Mouse (Mus musculus) embryonic facial prominence, embryonic 12.5 days (tissue): ENCODE measurements around the gene Adam22. TPM values are rescaled to one million over a fixed set of nuclear protein-coding genes. Genes with fewer than 3 reads are reported as not detected.

Source experiments
- ATAC-seq: fragments of 200-750 bp; cut with Nextera tagmentation; 2 replicates; pipeline ENCODE4 v1.8.0; 2017; ENCODE audit not compliant: insufficient number of reproducible peaks, insufficient read depth, low FRiP score, low TSS enrichment
- H3K27ac ChIP-seq: fragments of 300-500 bp; sonication (generic); 2 replicates; pipeline ENCODE4 v1.5.1; 2016; ENCODE audit warnings: mild to moderate bottlenecking
- H3K27me3 ChIP-seq: fragments of 300-500 bp; sonication (generic); 2 replicates; pipeline ENCODE4 v1.6.1; 2016; ENCODE audit warnings: mild to moderate bottlenecking, moderate library complexity
- H3K36me3 ChIP-seq: fragments of 300-500 bp; sonication (generic); 2 replicates; pipeline ENCODE4 v1.6.1; 2016; ENCODE audit warnings: mild to moderate bottlenecking
- H3K4me1 ChIP-seq: fragments of 300-500 bp; sonication (generic); 2 replicates; pipeline ENCODE4 v1.6.1; 2016
- H3K4me2 ChIP-seq: fragments of 300-500 bp; sonication (generic); replicated peaks from 2 replicates; pipeline ENCODE4 v1.6.1; 2016; ENCODE audit warnings: mild to moderate bottlenecking, moderate library complexity
- H3K4me3 ChIP-seq: fragments of 300-500 bp; sonication (generic); 2 replicates; pipeline ENCODE4 v1.5.1; 2016; ENCODE audit warnings: mild to moderate bottlenecking
- H3K9ac ChIP-seq: fragments of 300-500 bp; sonication (generic); 2 replicates; pipeline ENCODE4 v1.6.1; 2016; ENCODE audit warnings: mild to moderate bottlenecking, moderate library complexity
- H3K9me3 ChIP-seq: fragments of 300-500 bp; sonication (generic); 2 replicates; pipeline ENCODE4 v1.6.1; 2016; ENCODE audit warnings: mild to moderate bottlenecking, moderate library complexity
- WGBS: fragments of 180-500 bp; shearing (Covaris S2); methylation state at CpG from one replicate; pipeline ENCODE4 v1.1.7; 2016; 5-methylcytosine and 5-hydroxymethylcytosine counted together
- polyA plus RNA-seq: library from polyadenylated mRNA; unstranded; fragments of >200 nt; fragmentation: Nextera tagmentation; extraction: Ambion mirVana; gene quantifications from 2 replicates; pipeline ENCODE4 v1.2.1, GENCODE M21; 2016

Gene Adam22
- polyA plus RNA-seq, 1 experiment from 2014 or later: 17.6 TPM

DNA sequence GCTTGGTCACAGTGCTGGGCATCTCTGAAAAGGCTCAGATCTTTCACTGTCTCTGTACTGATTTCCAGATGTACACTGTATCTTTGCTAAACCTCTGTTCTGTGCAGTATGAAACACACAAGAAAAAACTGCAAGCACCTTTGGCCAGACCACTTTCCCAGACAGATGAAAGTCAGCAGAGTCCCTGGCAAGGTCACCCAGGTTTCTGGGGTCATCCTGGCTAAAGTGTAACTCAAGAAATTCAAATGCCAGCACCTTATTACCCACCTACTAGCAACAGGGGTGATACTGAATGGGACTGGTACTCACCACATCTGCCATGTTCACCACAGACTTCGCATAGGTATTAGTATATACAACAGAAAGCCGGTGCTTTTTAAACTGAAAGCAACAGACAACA is 221.8 kb downstream of the Adam22 start:
- no peak overlapping the region for H3K9ac ChIP-seq

DNA sequence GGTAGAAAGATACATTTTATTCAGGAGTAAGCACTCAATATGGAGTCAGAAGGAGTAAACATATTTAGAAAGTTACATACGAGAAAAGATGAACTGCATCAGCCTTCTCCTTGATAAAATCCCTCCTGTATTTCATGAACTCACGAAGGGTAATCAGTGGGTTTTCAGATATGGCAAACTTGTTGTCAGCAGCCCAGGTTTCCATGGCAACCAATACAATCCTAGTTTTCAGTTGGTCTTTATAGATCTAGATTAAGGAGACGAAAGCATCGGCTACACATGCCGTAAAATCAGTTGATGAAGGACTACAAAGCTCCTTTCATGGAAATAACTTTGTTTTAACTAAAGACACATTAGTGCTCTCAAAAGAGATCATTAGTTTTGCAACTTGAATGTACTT is 222.5 kb downstream of the Adam22 start:
- no peak overlapping the region for H3K9ac ChIP-seq
- H3K4me2 ChIP-seq: no peak overlapping the region
- H3K36me3 ChIP-seq: no peaks in the 10 kb centered on the region
- WGBS: 71% methylated on average over 5 of the region's 5 CpGs
- no peaks in the 10 kb centered on the region for H3K9me3 ChIP-seq
- H3K27me3 ChIP-seq: no peaks in the 10 kb centered on the region
- H3K27ac ChIP-seq: no peak overlapping the region
- no peak overlapping the region for H3K4me3 ChIP-seq
- no peak for ATAC-seq
- H3K4me1 ChIP-seq: no peaks in the 10 kb centered on the region

More for the DNA sequence above, 221.8 kb downstream of the Adam22 start:
- H3K36me3 ChIP-seq: no peaks in the 10 kb centered on the region
- no peak overlapping the region for H3K27ac ChIP-seq
- H3K9me3 ChIP-seq: no peaks in the 10 kb centered on the region
- no peaks in the 10 kb centered on the region for H3K27me3 ChIP-seq
- no peak overlapping the region for H3K4me3 ChIP-seq
- H3K4me1 ChIP-seq: no peaks in the 10 kb centered on the region
- 94% methylated on average over 2 of the region's 2 CpGs for WGBS
- H3K4me2 ChIP-seq: no peak overlapping the region
- no peak for ATAC-seq

DNA sequence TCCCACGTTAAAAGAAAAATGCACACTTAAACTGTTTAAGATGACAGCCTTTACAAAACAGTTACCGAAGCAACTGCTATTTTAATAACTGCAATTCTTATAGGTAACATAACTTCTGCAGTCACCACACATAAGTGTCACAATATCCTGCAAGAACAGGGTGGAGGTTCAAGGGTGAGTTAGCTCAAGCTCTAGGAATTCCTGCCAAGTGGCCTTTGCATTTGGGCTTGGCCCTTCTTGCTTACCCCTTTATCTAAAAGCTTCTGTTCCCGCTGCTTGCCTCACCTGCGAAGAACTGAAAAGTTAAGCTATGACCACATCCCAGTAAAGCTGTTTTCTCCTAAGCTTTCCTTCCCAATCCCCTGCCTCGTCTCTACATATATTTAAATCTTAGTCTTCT is 235.4 kb downstream of the Adam22 start:
- H3K27me3 ChIP-seq: no peaks in the 10 kb centered on the region
- no peak overlapping the region for H3K9ac ChIP-seq
- H3K36me3 ChIP-seq: no peaks in the 10 kb centered on the region
- no peaks in the 10 kb centered on the region for H3K4me1 ChIP-seq
- H3K27ac ChIP-seq: no peak overlapping the region
- no peak overlapping the region for H3K4me2 ChIP-seq
- no peak for ATAC-seq
- no peak overlapping the region for H3K4me3 ChIP-seq
- H3K9me3 ChIP-seq: no peaks in the 10 kb centered on the region
- 77% methylated on average over 5 of the region's 5 CpGs for WGBS

- 88% methylated on average over 8 of the region's 8 CpGs for WGBS
- Histone ChIP-seq H3K27ac (no peak overlapping the region), H3K9me3 (no peaks in the 10 kb centered on the region), H3K36me3 (no peaks in the 10 kb centered on the region), H3K4me2 (no peak overlapping the region), H3K27me3 (no peaks in the 10 kb centered on the region), H3K9ac (no peak overlapping the region), H3K4me3 (no peak overlapping the region), H3K4me1 (no peaks in the 10 kb centered on the region)
- ATAC-seq: no peak
Observed at GRCm38 (mm10) chr5:8131918-8132317, 236.0 kb downstream of the Adam22 start.

GRCm38 (mm10) chr5:8129750-8130149 is 238.2 kb downstream of the Adam22 start:
- Histone ChIP-seq H3K36me3 (no peaks in the 10 kb centered on the region), H3K9ac (no peak overlapping the region), H3K4me2 (no peak overlapping the region), H3K27me3 (no peaks in the 10 kb centered on the region), H3K4me3 (no peak overlapping the region), H3K4me1 (no peaks in the 10 kb centered on the region), H3K27ac (no peak overlapping the region), H3K9me3 (no peaks in the 10 kb centered on the region)
- 84% methylated on average over 2 of the region's 2 CpGs for WGBS
- no peak for ATAC-seq

GRCm38 (mm10) chr5:8120926-8121325 is 247.0 kb downstream of the Adam22 start:
- Histone ChIP-seq H3K4me1 (no peaks in the 10 kb centered on the region), H3K9ac (no peak overlapping the region), H3K27me3 (no peaks in the 10 kb centered on the region), H3K4me3 (no peak overlapping the region), H3K4me2 (no peak overlapping the region), H3K27ac (no peak overlapping the region), H3K9me3 (no peaks in the 10 kb centered on the region), H3K36me3 (peaks cover 5% of the 10 kb centered on the region; the same call in 1 of the 2 replicates)
- WGBS: 83% methylated on average over 3 of the region's 3 CpGs
- no peak for ATAC-seq

- 74% methylated on average over 2 of the region's 2 CpGs for WGBS
- no peak for ATAC-seq
- Histone ChIP-seq H3K4me1 (no peaks in the 10 kb centered on the region), H3K9me3 (no peaks in the 10 kb centered on the region), H3K27me3 (no peaks in the 10 kb centered on the region), H3K36me3 (peaks cover 5% of the 10 kb centered on the region; the same call in 1 of the 2 replicates), H3K4me3 (no peak overlapping the region), H3K27ac (no peak overlapping the region), H3K4me2 (no peak overlapping the region), H3K9ac (no peak overlapping the region)
Observed at GRCm38 (mm10) chr5:8120087-8120486, 247.9 kb downstream of the Adam22 start.

GRCm38 (mm10) chr5:8116561-8117168 is 251.3 kb downstream of the Adam22 start:
- Histone ChIP-seq H3K9me3 (no peaks in the 10 kb centered on the region), H3K4me3 (no peak overlapping the region), H3K36me3 (no peaks in the 10 kb centered on the region), H3K27me3 (no peaks in the 10 kb centered on the region), H3K4me2 (no peak overlapping the region), H3K27ac (no peak overlapping the region), H3K9ac (no peak overlapping the region), H3K4me1 (no peaks in the 10 kb centered on the region)
- no peak for ATAC-seq
- 82% methylated on average over 5 of the region's 5 CpGs for WGBS

DNA sequence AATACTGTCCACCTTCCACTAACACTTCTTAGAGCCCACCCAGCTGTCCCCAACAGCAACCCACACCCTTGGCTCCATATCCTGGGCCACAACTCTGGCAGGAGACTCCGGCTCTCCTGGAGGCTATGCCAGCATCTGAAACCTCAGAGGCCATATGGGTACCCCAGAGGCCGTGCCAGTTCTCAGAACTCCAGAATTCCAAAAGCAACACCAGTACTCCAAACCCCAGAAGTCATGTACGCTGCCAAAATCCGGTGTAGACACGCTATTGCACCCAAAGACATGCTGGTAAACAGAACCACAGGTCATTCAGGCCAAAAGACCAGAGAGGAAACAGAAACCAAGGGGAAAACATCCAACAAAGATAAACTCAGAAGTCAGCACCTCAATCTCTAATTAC is 255.7 kb downstream of the Adam22 start:
- H3K9me3 ChIP-seq: no peaks in the 10 kb centered on the region
- WGBS: 95% methylated on average over 5 of the region's 5 CpGs
- no peak overlapping the region for H3K4me2 ChIP-seq
- H3K36me3 ChIP-seq: no peaks in the 10 kb centered on the region
- H3K9ac ChIP-seq: no peak overlapping the region
- no peak for ATAC-seq
- no peaks in the 10 kb centered on the region for H3K27me3 ChIP-seq
- H3K27ac ChIP-seq: no peak overlapping the region
- H3K4me1 ChIP-seq: no peaks in the 10 kb centered on the region
- no peak overlapping the region for H3K4me3 ChIP-seq

GRCm38 (mm10) chr5:8111691-8112090 is 256.3 kb downstream of the Adam22 start:
- Histone ChIP-seq H3K4me2 (no peak overlapping the region), H3K9ac (no peak overlapping the region), H3K9me3 (no peaks in the 10 kb centered on the region), H3K4me3 (no peak overlapping the region), H3K27ac (no peak overlapping the region), H3K27me3 (no peaks in the 10 kb centered on the region), H3K4me1 (no peaks in the 10 kb centered on the region), H3K36me3 (no peaks in the 10 kb centered on the region)
- no peak for ATAC-seq
- 91% methylated on average over 3 of the region's 3 CpGs for WGBS

DNA sequence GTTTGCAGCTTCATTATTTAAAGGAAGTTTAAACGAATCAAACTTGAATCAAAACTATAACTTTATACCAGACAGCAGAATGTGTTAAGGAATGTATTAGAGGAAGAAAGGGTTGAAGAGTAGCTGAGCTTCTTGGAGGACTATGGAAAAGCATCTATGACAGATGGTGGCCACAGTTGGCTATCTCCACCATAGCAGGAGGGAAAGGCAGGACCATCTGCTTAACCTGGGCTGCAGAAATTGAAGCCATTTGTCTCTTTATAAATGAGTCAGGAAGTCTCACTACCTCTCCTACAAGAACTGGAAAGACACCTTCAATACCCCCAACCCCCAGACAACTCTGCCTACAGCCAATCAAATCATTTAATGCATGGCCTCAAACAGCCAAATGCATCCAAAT is 272.3 kb downstream of the Adam22 start:
- Histone ChIP-seq H3K9me3 (no peaks in the 10 kb centered on the region), H3K27ac (no peak overlapping the region), H3K27me3 (no peaks in the 10 kb centered on the region), H3K4me2 (no peak overlapping the region), H3K36me3 (no peaks in the 10 kb centered on the region), H3K4me3 (no peak overlapping the region), H3K9ac (no peak overlapping the region), H3K4me1 (no peaks in the 10 kb centered on the region)
- ATAC-seq: no peak
- 80% methylated on average over 1 of the region's 1 CpGs for WGBS

DNA sequence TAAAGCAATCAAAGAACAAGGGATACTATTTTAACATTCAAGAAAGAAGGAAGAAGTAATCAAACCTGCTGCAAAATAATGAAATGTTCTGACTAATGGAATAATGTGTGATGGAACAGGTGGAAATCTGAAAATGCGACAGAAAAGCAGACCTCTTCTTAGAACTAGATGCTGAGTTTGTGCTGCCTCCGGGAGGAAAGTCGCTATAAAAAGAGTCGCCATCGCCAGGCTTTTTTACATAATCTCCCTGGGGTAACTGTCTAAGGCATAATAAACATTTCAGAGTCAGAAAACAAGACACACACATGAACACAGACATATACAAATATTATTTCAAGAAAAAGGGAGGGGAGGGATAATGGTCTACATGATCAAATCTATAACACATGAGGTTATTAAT is 273.0 kb downstream of the Adam22 start:
- no peak for ATAC-seq
- 77% methylated on average over 5 of the region's 5 CpGs for WGBS
- H3K4me2 ChIP-seq: no peak overlapping the region
- H3K27me3 ChIP-seq: no peaks in the 10 kb centered on the region
- H3K9ac ChIP-seq: no peak overlapping the region
- H3K36me3 ChIP-seq: no peaks in the 10 kb centered on the region
- no peak overlapping the region for H3K27ac ChIP-seq
- no peaks in the 10 kb centered on the region for H3K9me3 ChIP-seq
- no peaks in the 10 kb centered on the region for H3K4me1 ChIP-seq
- H3K4me3 ChIP-seq: no peak overlapping the region

DNA sequence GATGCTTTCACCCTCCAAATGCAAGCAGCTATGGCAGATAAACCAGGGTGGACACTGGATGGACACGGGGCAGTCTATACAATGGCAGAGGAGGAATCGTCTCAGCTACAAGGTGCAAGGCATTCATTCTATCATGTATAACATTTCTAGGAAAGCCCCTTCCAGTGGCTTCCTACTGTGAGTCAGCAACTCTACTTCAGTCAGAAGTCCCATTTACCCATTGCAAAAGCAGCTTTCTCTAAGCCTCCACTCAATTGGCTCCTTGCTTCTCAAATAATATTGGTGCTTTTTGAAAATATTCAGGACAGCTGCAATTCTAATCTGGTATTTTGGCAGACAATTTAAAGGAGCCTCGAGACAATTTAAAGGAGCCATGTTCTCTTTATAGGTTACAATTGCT is 279.8 kb downstream of the Adam22 start:
- H3K4me2 ChIP-seq: no peak overlapping the region
- H3K4me3 ChIP-seq: no peak overlapping the region
- ATAC-seq: no peak
- H3K36me3 ChIP-seq: no peaks in the 10 kb centered on the region
- no peaks in the 10 kb centered on the region for H3K4me1 ChIP-seq
- no peaks in the 10 kb centered on the region for H3K27me3 ChIP-seq
- H3K9ac ChIP-seq: no peak overlapping the region
- H3K9me3 ChIP-seq: no peaks in the 10 kb centered on the region
- no peak overlapping the region for H3K27ac ChIP-seq
- WGBS: 83% methylated on average over 3 of the region's 3 CpGs
